Mouse (Mus musculus) adrenal gland, postnatal 36 days (tissue): ENCODE data around the gene Rnase2a. TPM values are rescaled to one million over a fixed set of nuclear protein-coding genes. Genes with fewer than 3 reads are reported as not detected.
"Not testable (repeated sequence)": the region's sequence is repeated elsewhere in the genome, so short reads cannot be mapped to it uniquely, and the experiment has no call there.

Experiments used
- DNase-seq, 2 experiments: peaks; one replicate each; pipeline ENCODE4 v3.0.0; 2021; ENCODE audit warnings: mixed read lengths in 1 of 2
- long read RNA-seq, 2 experiments: library from polyadenylated mRNA; stranded (forward); transcript quantifications; one replicate each; pipeline ENCODE4 v2.0.0; 2021; ENCODE audit warnings: borderline sequencing depth in 2 of 2
- total RNA-seq, 2 experiments: library from RNA; stranded (reverse); gene quantifications; 2 replicates each; pipeline ENCODE4 v1.2.3; 2021

Rnase2a gene
- 10 to 100 TPM in 1 of 2 experiments, 1 to 10 TPM in 1; 4.7 to 13.6 TPM for total RNA-seq
- long read RNA-seq, experiment 1 = 0 reads
- long read RNA-seq, experiment 2 = 0 reads

DNA sequence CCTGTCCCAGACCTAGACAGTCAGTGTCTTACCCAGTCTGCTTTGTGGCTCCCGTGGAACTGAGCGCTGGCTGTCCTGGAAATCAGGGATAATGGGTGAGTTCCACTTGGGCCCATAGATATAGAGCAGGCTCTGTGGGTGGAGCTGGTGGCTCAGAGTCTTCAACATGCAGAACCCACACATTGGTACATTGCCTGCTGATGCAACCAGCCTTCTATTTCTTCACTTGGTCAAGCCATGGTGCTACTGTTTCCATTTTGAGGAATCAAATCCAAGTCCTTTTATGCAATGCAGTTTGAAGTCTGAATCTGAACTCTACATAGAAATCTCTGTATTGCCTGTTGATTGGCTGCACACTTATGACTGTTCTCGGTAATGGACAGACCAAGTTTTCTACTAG, at the start of gene Rnase2a:
Gene Rnase2a (minus strand): TSS at position 72 of the 400 bp plus-strand sequence.
- DNase-seq = no peak

GRCm38 (mm10) chr14:51291505-51291904, 35.6 kb upstream of the Rnase2a start:
- peak; percentile 35 to 69 for DNase-seq

DNA sequence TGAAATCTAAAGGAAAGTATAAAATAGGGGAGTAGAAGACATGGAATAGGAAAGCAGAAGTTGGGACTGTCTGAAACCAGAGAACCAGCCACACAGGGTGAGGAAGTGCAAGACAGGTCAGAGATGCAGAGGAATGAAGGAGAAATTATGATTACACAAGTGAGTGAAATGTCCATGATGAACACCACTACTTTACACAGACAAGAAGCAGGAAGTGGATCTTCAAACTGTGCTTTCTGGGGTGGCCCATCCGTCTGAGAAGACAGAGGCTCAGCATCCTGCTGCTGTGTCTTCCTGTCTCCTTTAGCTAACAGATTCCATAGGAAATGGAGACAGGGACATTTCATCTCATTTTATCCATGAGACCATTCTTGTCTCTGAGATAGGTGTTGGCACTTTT, 22.6 kb upstream of the Rnase2a start:
- not testable (repeated sequence) for DNase-seq

GRCm38 (mm10) chr14:51268677-51269076, 12.8 kb upstream of the Rnase2a start:
- no peak for DNase-seq

GRCm38 (mm10) chr14:51266113-51266512, 10.2 kb upstream of the Rnase2a start:
- peak; percentile 82 to 86 for DNase-seq

- no peak for DNase-seq
Measured at GRCm38 (mm10) chr14:51265667-51266066, 9.8 kb upstream of the Rnase2a start.

- no peak for DNase-seq
Measured at GRCm38 (mm10) chr14:51262397-51262796, 6.5 kb upstream of the Rnase2a start.

- DNase-seq = no peak
Measured at GRCm38 (mm10) chr14:51259741-51260140, 3.8 kb upstream of the Rnase2a start.

DNA sequence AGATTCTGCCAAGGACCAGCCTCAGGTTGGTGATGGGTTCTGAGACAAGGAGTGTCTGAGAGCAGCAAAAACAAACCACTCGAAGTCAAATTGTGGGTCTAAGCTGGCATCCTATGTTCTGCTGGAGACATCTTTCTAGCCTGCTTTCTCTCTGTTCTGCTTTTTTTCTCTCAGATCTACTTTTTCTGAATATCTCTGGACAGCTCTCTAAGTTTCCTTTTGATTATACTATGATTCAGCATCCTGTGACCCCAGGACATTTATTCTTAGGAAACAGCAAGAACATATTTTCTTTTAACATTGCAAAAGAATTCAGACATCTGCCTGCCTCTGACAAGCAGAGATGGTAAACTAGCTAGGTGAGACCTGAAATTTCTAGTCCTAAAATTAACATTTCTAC, 2.3 kb downstream of the Rnase2a start:
- no peak for DNase-seq

- not testable (repeated sequence) for DNase-seq
Measured at GRCm38 (mm10) chr14:51252206-51252605, 3.7 kb downstream of the Rnase2a start.

DNA sequence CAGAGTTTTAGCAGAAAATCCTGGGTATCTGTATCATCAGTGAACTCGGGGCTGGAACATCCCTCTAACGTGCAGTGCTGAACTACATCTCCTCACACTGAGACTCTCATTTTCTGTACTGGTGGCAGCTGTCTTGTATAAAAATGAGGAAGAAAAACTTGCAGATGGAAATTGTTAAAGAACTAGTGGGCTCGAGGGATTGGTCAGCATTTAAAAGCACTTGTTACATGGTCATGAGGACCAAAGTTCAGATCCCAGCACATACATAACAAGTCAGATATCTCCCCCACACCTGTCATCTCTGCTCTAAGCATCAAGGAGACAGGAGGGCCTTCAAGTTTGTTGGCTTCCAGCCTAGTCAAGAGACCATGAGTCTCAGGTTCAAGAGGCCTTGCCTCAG, 5.6 kb downstream of the Rnase2a start:
- DNase-seq = no peak

GRCm38 (mm10) chr14:51247736-51248135, 8.2 kb downstream of the Rnase2a start:
- no peak for DNase-seq

- peak; percentile 52 to 68 for DNase-seq
Measured at GRCm38 (mm10) chr14:51240899-51241298, 15.0 kb downstream of the Rnase2a start.

DNA sequence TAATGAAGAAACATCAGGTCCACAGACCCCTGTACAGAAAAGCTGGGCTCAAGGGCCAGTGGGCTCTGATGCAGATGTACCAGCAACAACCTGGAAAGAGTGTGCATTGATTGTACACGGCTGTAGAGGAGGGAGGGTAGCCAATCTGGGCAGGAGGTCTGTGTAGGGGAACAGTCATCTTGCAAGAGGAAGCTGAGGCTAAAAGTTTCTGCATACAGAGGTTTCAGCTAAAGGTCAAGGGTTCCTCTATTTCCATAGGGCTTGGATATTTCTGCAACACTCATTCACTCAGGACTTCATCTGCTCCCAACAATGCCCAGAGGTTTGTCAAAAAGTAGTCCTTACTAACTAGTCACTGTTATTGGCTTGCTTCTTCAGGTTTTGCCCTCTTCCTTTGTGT, 18.4 kb downstream of the Rnase2a start:
- DNase-seq = not testable (repeated sequence)

- not testable (repeated sequence) for DNase-seq
Measured at GRCm38 (mm10) chr14:51229657-51230056, 26.3 kb downstream of the Rnase2a start.

GRCm38 (mm10) chr14:51220075-51220474, 35.8 kb downstream of the Rnase2a start:
- not testable (repeated sequence) for DNase-seq

Other genes starting within 250 kb of the Rnase2a start
- gene Rnase10, start 248.4 kb downstream of the Rnase2a start, total RNA-seq = under 1 TPM; 0.23 to 0.26 TPM
- gene Rnase9, start 214.2 kb downstream of the Rnase2a start, total RNA-seq = not detected
- gene Rnase11, start 205.9 kb downstream of the Rnase2a start, total RNA-seq = not detected
- not detected for gene Rnase12, start 198.5 kb downstream of the Rnase2a start, total RNA-seq
- not detected for gene Olfr750, start 181.7 kb downstream of the Rnase2a start, total RNA-seq
- 10 to 100 TPM; 40.6 to 52.3 TPM for gene Rnase4, start 165.0 kb downstream of the Rnase2a start, total RNA-seq
- 1 to 10 TPM; 5.5 to 5.8 TPM for gene Ang, start 165.0 kb downstream of the Rnase2a start, total RNA-seq
- not detected for gene Eddm3b, start 141.7 kb downstream of the Rnase2a start, total RNA-seq
- 1 to 10 TPM in 1 of 2 experiments, under 1 TPM in 1; 0.46 to 1.4 TPM for gene Rnase6, start 132.2 kb downstream of the Rnase2a start, total RNA-seq
- gene Rnase1, start 109.3 kb downstream of the Rnase2a start, total RNA-seq = not detected
- gene Rnase2b, start 93.9 kb downstream of the Rnase2a start, total RNA-seq = not detected
- gene Ang2, start 57.0 kb downstream of the Rnase2a start, total RNA-seq = not detected
- not detected for gene Ear14, start 52.7 kb downstream of the Rnase2a start, total RNA-seq
- not detected for gene Gm7247, start 105.6 kb upstream of the Rnase2a start, total RNA-seq
- gene Vmn2r88, start 154.7 kb upstream of the Rnase2a start, total RNA-seq = not detected
- not detected for gene Vmn2r89, start 195.7 kb upstream of the Rnase2a start, total RNA-seq